Mouse (Mus musculus) common myeloid progenitor, adult 5-6 weeks (primary cell): Measurements from ENCODE around the gene Rec114. TPM values are rescaled to one million over a fixed set of nuclear protein-coding genes. Genes with fewer than 3 reads are reported as not detected.
A peak's percentile ranks its signal among the peaks of the same experiment; 100 is the strongest.

ENCODE experiments used
- ATAC-seq: replicated peaks from 2 replicates; pipeline ENCODE4 v1.8.0; 2016; ENCODE audit warnings: low read depth, mild to moderate bottlenecking, moderate TSS enrichment, inconsistent platforms; ENCODE audit not compliant: poor library complexity, severe bottlenecking
- total RNA-seq: library from RNA; stranded (forward); fragments of 200-1000, 187-1606 nt; gene quantifications from 2 replicates; pipeline ENCODE4 v1.2.3, GENCODE M21; 2017

Rec114 gene
- total RNA-seq, 1 experiment from 2014 or later = 5.4 TPM

- ATAC-seq = no peak
These were observed 75.6 kb downstream of the Rec114 start for GRCm38 (mm10) chr9:58668171-58668570.

- no peak for ATAC-seq
These were observed 76.5 kb downstream of the Rec114 start for GRCm38 (mm10) chr9:58667244-58667643.

- ATAC-seq = no peak
These were observed 77.6 kb downstream of the Rec114 start for GRCm38 (mm10) chr9:58666191-58666590.

- ATAC-seq = no peak
These were observed 78.3 kb downstream of the Rec114 start for GRCm38 (mm10) chr9:58665492-58665891.

- 0 out of 2 replicates have a peak, but pooled peaks have one; percentile 27 for ATAC-seq
These were observed 81.0 kb downstream of the Rec114 start for GRCm38 (mm10) chr9:58662791-58663190.

- ATAC-seq = no peak
These were observed 81.8 kb downstream of the Rec114 start for GRCm38 (mm10) chr9:58662007-58662406.

GRCm38 (mm10) chr9:58660673-58661072, 83.1 kb downstream of the Rec114 start:
- ATAC-seq = no peak

GRCm38 (mm10) chr9:58659989-58660388, 83.8 kb downstream of the Rec114 start:
- no peak for ATAC-seq

GRCm38 (mm10) chr9:58659331-58659730, 84.4 kb downstream of the Rec114 start:
- no peak for ATAC-seq

- no peak for ATAC-seq
These were observed 85.0 kb downstream of the Rec114 start for GRCm38 (mm10) chr9:58658596-58659309.

GRCm38 (mm10) chr9:58657735-58658512, 85.8 kb downstream of the Rec114 start:
- peak; percentile 86 for ATAC-seq

- no peak for ATAC-seq
These were observed 86.9 kb downstream of the Rec114 start for GRCm38 (mm10) chr9:58656824-58657223.

GRCm38 (mm10) chr9:58656396-58656795, 87.4 kb downstream of the Rec114 start:
- no peak for ATAC-seq

- ATAC-seq = no peak
These were observed 89.3 kb downstream of the Rec114 start for GRCm38 (mm10) chr9:58654494-58654893.

- ATAC-seq = peak; percentile 60; the same call in 1 of the 2 replicates
These were observed 91.8 kb downstream of the Rec114 start for GRCm38 (mm10) chr9:58651993-58652392.

- no peak for ATAC-seq
These were observed 94.5 kb downstream of the Rec114 start for GRCm38 (mm10) chr9:58649265-58649626.

GRCm38 (mm10) chr9:58648406-58649264, 95.1 kb downstream of the Rec114 start:
- ATAC-seq = no peak

GRCm38 (mm10) chr9:58630441-58630840, 113.3 kb downstream of the Rec114 start:
- no peak for ATAC-seq

- peak; percentile 39; the same call in 1 of the 2 replicates for ATAC-seq
These were observed 116.6 kb downstream of the Rec114 start for GRCm38 (mm10) chr9:58627197-58627596.

GRCm38 (mm10) chr9:58623009-58623408, 120.8 kb downstream of the Rec114 start:
- no peak for ATAC-seq
